Mouse (Mus musculus): ENCODE results near the gene Fam92b. TPM values are rescaled to one million over a fixed set of nuclear protein-coding genes. Genes with fewer than 3 reads are reported as not detected.

Fam92b gene
- polyA plus RNA-seq, 1 experiment from 2014 or later, result 2.4 TPM

DNA sequence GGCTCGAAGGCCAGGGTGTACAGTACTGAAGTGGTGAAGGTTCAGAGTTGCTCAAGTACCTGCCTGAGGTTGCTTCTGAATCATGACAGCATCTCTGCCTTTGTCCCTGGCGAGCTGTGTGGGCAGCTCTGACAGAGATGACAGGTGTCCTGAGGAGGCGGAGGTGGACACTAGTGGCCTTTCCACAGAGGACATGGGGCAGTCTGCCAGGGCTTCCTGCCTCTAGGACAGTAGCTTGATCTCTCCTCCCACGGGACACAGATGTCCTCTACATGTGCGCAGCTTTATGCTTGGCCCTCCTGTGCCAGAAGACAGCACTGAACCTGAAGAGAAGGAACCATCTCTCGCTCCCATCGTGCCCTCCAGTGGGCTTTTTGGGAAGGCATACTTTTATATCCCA is 44.1 kb downstream of the Fam92b start:
- H3K36me3 ChIP-seq (ENCODE audit: control insufficient read depth, insufficient read depth, low read length), result no peaks in the 10 kb centered on the region
- 81% methylated on average over 7 of the region's 7 CpGs for WGBS
- H3K4me1 ChIP-seq (ENCODE audit: control insufficient read depth, insufficient read depth, low read length), result peaks cover 11% of the 10 kb centered on the region; the same call in 1 of the 2 replicates
- no peaks in the 10 kb centered on the region for H3K27me3 ChIP-seq (replicated peaks; ENCODE audit: control insufficient read depth, insufficient read depth, low read length)
- no peak overlapping the region for H3K9ac ChIP-seq (ENCODE audit: low read length)
- ATAC-seq (no peak), DNase-seq (ENCODE audit: low spot score) (no peak)
- no peak overlapping the region for H3K4me3 ChIP-seq (ENCODE audit: low read depth, low read length)
- H3K9me3 ChIP-seq (replicated peaks; ENCODE audit: control insufficient read depth, low read length), result no peaks in the 10 kb centered on the region
- no peak overlapping the region for H3K4me2 ChIP-seq (ENCODE audit: low read length)
- no peak overlapping the region for H3K27ac ChIP-seq (ENCODE audit: low read depth, low read length)

DNA sequence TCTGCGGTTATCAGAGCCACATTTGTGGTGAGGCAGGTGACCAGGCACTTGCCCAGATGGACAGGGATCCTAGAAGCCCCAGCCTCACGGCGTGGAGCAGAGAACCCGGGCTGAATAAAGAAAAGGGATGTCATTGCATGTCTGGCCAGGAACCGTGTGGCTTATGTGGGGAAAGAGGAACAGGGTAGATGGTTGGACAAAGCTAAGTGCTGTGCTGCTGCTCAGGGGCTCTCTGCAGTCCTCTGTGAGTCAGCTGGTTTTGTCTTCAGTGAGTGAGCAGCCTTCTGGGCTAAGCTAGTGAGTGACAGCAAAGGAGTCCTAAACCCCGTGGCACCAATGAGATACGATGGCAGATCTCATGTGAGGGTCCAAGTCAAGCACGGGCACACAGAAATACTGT is 46.1 kb downstream of the Fam92b start:
- no peaks in the 10 kb centered on the region for H3K9me3 ChIP-seq (replicated peaks; ENCODE audit: control insufficient read depth, low read length)
- H3K36me3 ChIP-seq (ENCODE audit: control insufficient read depth, insufficient read depth, low read length), result no peaks in the 10 kb centered on the region
- DNase-seq (ENCODE audit: low spot score) (no peak), ATAC-seq (no peak)
- H3K27me3 ChIP-seq (replicated peaks; ENCODE audit: control insufficient read depth, insufficient read depth, low read length), result no peaks in the 10 kb centered on the region
- peaks cover 5% of the 10 kb centered on the region; the same call in 1 of the 2 replicates for H3K4me1 ChIP-seq (ENCODE audit: control insufficient read depth, insufficient read depth, low read length)
- no peak overlapping the region for H3K27ac ChIP-seq (ENCODE audit: low read depth, low read length)
- 85% methylated on average over 8 of the region's 8 CpGs for WGBS
- H3K9ac ChIP-seq (ENCODE audit: low read length), result no peak overlapping the region
- no peak overlapping the region for H3K4me2 ChIP-seq (ENCODE audit: low read length)
- no peak overlapping the region for H3K4me3 ChIP-seq (ENCODE audit: low read depth, low read length)

DNA sequence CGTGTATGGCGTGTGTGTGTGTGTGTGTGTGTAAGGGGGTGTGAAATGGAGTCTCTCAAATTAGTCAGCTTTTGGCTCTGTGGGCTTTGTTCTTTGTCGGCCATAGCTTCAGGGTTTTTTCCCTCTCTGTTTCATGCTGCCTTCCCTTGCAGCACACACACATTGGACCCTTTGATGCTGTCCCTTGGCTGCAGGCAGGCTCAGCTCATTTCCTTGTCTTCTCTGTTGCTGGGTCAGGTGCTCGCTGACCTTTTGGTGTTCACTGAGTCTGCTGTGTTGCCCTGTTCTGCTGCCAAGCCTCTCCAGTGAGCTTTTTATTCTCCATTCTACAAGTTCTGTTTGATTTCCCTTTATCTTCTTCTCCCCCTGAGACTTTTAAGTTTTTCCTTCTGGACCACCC is 47.7 kb downstream of the Fam92b start:
- H3K9me3 ChIP-seq (replicated peaks; ENCODE audit: control insufficient read depth, low read length), result no peaks in the 10 kb centered on the region
- WGBS, result 46% methylated on average over 4 of the region's 4 CpGs
- no peak overlapping the region for H3K9ac ChIP-seq (ENCODE audit: low read length)
- 0 out of 2 replicates have a peak, but pooled peaks cover 5% of the 10 kb centered on the region for H3K4me1 ChIP-seq (ENCODE audit: control insufficient read depth, insufficient read depth, low read length)
- no peak overlapping the region for H3K4me2 ChIP-seq (ENCODE audit: low read length)
- ATAC-seq, result peak; percentile 54
- DNase-seq (ENCODE audit: low spot score), result peak; percentile 43
- H3K27ac ChIP-seq (ENCODE audit: low read depth, low read length), result no peak overlapping the region
- H3K36me3 ChIP-seq (ENCODE audit: control insufficient read depth, insufficient read depth, low read length), result no peaks in the 10 kb centered on the region
- H3K4me3 ChIP-seq (ENCODE audit: low read depth, low read length), result no peak overlapping the region
- no peaks in the 10 kb centered on the region for H3K27me3 ChIP-seq (replicated peaks; ENCODE audit: control insufficient read depth, insufficient read depth, low read length)

DNA sequence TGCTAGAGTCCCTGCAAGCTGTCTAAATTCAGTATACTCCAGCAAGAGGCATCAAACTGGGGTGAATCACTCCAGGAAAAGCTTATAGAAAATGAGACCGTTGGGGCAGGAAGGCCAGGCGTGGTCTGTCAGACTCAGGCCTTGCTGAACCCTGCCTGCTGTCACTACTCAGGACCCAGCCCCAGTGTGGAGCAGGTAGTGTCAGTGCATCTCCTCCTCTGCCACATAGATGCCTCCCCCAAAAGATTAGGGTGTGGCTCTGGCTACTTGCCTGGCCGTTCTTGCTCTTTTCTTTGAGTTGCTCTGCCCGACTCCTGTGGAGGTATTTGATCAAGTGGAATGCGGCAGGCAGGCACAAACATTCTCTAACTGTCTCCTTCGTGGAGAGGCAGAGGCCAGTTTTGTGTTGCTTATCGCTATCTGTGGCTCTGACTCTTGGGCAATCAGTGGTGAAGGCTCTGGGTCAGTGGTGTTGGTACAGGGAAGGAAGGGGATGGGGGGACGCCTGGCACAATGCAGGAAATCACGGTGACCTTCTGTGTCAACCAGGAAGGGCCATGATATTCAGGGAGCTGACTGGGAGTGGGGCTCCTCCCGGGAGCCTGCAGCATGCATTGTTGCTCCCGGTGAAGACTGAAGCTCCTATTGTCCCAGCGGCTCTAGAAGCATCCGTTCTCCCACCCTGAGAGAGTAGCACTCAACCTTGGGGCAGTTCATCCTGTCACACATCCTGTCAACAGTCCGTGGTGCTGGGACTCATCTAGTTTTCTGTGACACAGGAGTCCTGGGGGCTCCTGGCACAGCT is 50.7 kb downstream of the Fam92b start:
- Histone ChIP-seq H3K9ac (ENCODE audit: low read length) (no peak overlapping the region), H3K27ac (ENCODE audit: low read depth, low read length) (no peak overlapping the region), H3K27me3 (replicated peaks; ENCODE audit: control insufficient read depth, insufficient read depth, low read length) (no peaks in the 10 kb centered on the region), H3K4me3 (ENCODE audit: low read depth, low read length) (no peak overlapping the region), H3K9me3 (replicated peaks; ENCODE audit: control insufficient read depth, low read length) (no peaks in the 10 kb centered on the region), H3K4me2 (ENCODE audit: low read length) (no peak overlapping the region), H3K4me1 (ENCODE audit: control insufficient read depth, insufficient read depth, low read length) (0 out of 2 replicates have a peak, but pooled peaks cover 5% of the 10 kb centered on the region), H3K36me3 (ENCODE audit: control insufficient read depth, insufficient read depth, low read length) (no peaks in the 10 kb centered on the region)
- 28% methylated on average over 14 of the region's 14 CpGs for WGBS
- DNase-seq (ENCODE audit: low spot score), result no peak
- no peak for ATAC-seq

DNA sequence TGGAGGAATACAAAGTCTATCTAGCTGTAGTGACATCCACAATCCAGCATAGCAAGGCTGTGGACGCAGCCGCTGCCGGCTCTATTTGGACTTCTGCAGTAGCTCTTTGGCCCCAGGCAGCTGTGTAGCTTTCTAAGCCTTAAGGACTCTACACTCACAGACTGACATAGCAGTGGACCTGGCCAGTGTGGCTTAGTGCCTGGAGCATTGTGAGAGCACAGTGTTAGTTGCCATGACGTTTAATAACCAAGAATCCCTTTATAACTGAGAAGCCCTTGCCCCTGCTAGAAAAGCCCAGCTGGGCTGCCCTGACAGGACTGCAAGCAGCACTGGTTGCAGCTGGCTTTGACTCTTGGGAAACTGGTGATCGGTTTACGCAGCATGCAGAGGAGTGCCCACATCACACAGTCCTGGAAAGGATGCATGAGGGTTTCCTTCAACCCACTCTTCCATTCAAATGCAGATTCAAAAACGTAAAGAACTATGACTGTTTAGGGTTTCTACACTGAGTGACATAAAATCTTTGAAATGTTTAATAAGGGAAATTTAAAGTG is 52.4 kb downstream of the Fam92b start:
- no peak overlapping the region for H3K9ac ChIP-seq (ENCODE audit: low read length)
- peak; percentile 36 for DNase-seq (ENCODE audit: low spot score)
- no peak for ATAC-seq

DNA sequence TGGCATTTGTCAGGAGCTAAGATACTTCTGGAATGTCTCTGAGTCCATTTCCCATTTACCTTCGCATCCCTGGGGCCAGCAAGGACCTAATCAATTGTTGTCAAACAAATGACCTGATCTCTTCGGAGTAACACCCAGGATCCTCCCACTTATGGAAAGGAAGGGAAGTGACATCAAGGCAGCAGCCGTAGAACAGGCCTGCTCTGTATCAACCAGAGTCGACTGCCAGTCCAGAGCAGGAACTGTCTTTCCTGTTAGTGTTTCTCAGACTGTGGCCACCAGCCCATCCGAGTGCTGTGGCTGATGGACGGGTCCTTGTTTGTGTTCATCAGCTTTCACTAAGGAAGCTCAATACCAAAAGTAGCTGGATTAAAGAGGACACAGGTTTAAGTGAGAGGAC is 53.0 kb downstream of the Fam92b start:
- Histone ChIP-seq H3K9ac (ENCODE audit: low read length) (no peak overlapping the region), H3K36me3 (ENCODE audit: control insufficient read depth, insufficient read depth, low read length) (no peaks in the 10 kb centered on the region), H3K4me2 (ENCODE audit: low read length) (no peak overlapping the region), H3K4me3 (ENCODE audit: low read depth, low read length) (no peak overlapping the region), H3K27ac (ENCODE audit: low read depth, low read length) (no peak overlapping the region), H3K27me3 (replicated peaks; ENCODE audit: control insufficient read depth, insufficient read depth, low read length) (no peaks in the 10 kb centered on the region), H3K4me1 (ENCODE audit: control insufficient read depth, insufficient read depth, low read length) (0 out of 2 replicates have a peak, but pooled peaks cover 8% of the 10 kb centered on the region), H3K9me3 (replicated peaks; ENCODE audit: control insufficient read depth, low read length) (no peaks in the 10 kb centered on the region)
- DNase-seq (ENCODE audit: low spot score) (no peak), ATAC-seq (no peak)
- WGBS, result 57% methylated on average over 6 of the region's 6 CpGs

More for the DNA sequence above, 52.4 kb downstream of the Fam92b start:
- no peaks in the 10 kb centered on the region for H3K27me3 ChIP-seq (replicated peaks; ENCODE audit: control insufficient read depth, insufficient read depth, low read length)
- 0 out of 2 replicates have a peak overlapping the region, but pooled peaks have one; percentile 30 for H3K27ac ChIP-seq (ENCODE audit: low read depth, low read length)
- no peaks in the 10 kb centered on the region for H3K9me3 ChIP-seq (replicated peaks; ENCODE audit: control insufficient read depth, low read length)
- no peaks in the 10 kb centered on the region for H3K36me3 ChIP-seq (ENCODE audit: control insufficient read depth, insufficient read depth, low read length)
- H3K4me3 ChIP-seq (ENCODE audit: low read depth, low read length), result no peak overlapping the region
- WGBS, result 52% methylated on average over 7 of the region's 7 CpGs
- no peak overlapping the region for H3K4me2 ChIP-seq (ENCODE audit: low read length)
- H3K4me1 ChIP-seq (ENCODE audit: control insufficient read depth, insufficient read depth, low read length), result 0 out of 2 replicates have a peak, but pooled peaks cover 8% of the 10 kb centered on the region

DNA sequence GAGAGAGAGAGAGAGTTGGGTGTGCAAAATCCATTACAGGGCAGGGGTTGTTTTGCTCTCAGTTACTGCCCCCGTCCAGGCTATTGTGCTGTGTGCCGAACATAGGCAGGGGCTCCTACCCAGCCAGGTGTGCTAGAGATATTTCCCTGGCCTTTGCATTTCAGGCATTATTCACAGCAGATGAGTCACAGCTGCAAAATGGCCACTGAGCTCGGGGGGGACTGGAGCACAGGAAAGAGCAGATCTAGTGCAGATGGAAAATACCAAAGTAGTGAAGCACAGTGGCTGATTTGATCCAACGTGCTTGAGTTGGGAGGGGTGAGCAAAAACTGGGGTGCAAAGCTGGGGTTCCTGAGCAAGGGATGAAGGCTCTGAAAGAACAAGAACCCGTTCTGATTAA is 56.3 kb downstream of the Fam92b start:
- H3K36me3 ChIP-seq (ENCODE audit: control insufficient read depth, insufficient read depth, low read length), result no peaks in the 10 kb centered on the region
- ATAC-seq, result no peak
- no peak for DNase-seq (ENCODE audit: low spot score)
- no peaks in the 10 kb centered on the region for H3K9me3 ChIP-seq (replicated peaks; ENCODE audit: control insufficient read depth, low read length)
- no peaks in the 10 kb centered on the region for H3K27me3 ChIP-seq (replicated peaks; ENCODE audit: control insufficient read depth, insufficient read depth, low read length)
- no peak overlapping the region for H3K4me2 ChIP-seq (ENCODE audit: low read length)
- no peak overlapping the region for H3K4me3 ChIP-seq (ENCODE audit: low read depth, low read length)
- H3K4me1 ChIP-seq (ENCODE audit: control insufficient read depth, insufficient read depth, low read length), result 0 out of 2 replicates have a peak, but pooled peaks cover 8% of the 10 kb centered on the region
- no peak overlapping the region for H3K9ac ChIP-seq (ENCODE audit: low read length)
- WGBS, result 72% methylated on average over 5 of the region's 5 CpGs
- H3K27ac ChIP-seq (ENCODE audit: low read depth, low read length), result no peak overlapping the region

DNA sequence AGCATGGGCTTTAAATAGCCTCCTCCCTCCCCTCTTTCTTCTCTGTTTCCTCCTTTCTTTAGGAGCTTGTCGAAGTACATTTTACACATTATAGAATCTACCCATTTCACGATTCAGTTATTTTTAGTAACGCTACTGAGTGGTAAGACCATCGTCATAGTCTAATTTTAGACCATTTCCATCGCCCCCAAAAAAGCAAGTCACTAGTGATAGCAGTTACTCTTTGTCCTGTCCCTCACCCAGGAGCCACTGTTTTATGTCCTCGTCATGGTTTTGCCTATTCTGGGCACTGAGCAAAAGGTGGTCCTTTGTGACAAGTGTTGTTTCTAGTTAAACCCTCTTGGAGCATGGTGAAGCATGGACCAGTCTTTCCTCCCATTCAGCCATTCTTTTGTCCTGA is 57.3 kb downstream of the Fam92b start:
- WGBS, result 85% methylated on average over 6 of the region's 6 CpGs
- DNase-seq (ENCODE audit: low spot score), result no peak

DNA sequence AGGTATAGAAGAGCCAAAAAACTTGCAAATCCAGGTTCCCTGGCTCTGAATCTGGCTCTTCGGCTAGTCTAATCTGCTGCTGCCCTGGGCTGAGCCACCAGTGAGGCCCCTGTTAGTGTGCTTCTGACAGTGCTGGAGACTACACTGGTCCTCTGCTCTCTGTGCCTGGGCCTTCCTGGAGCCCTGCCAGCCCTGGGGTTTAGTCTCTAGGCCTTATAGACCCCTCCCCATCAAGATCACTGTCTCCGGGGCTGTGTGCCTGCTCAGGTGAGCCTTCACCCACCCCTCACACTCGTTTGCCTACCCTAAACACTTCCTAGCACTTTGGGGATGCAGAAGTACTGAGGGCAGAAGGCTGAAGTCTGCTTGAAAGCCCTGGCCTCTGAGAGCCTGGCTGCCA is 57.8 kb downstream of the Fam92b start:
- no peak overlapping the region for H3K27ac ChIP-seq (ENCODE audit: low read depth, low read length)
- no peaks in the 10 kb centered on the region for H3K36me3 ChIP-seq (ENCODE audit: control insufficient read depth, insufficient read depth, low read length)
- no peak for ATAC-seq
- peaks cover 7% of the 10 kb centered on the region for H3K4me1 ChIP-seq (ENCODE audit: control insufficient read depth, insufficient read depth, low read length)
- no peak overlapping the region for H3K4me3 ChIP-seq (ENCODE audit: low read depth, low read length)
- 67% methylated on average over 3 of the region's 3 CpGs for WGBS
- no peak overlapping the region for H3K9ac ChIP-seq (ENCODE audit: low read length)
- H3K4me2 ChIP-seq (ENCODE audit: low read length), result no peak overlapping the region
- H3K27me3 ChIP-seq (replicated peaks; ENCODE audit: control insufficient read depth, insufficient read depth, low read length), result peaks cover 10% of the 10 kb centered on the region
- H3K9me3 ChIP-seq (replicated peaks; ENCODE audit: control insufficient read depth, low read length), result no peaks in the 10 kb centered on the region
- no peak for DNase-seq (ENCODE audit: low spot score)

More for the DNA sequence above, 57.3 kb downstream of the Fam92b start:
- H3K27ac ChIP-seq (ENCODE audit: low read depth, low read length), result no peak overlapping the region
- peaks cover 5% of the 10 kb centered on the region for H3K27me3 ChIP-seq (replicated peaks; ENCODE audit: control insufficient read depth, insufficient read depth, low read length)
- no peak overlapping the region for H3K4me2 ChIP-seq (ENCODE audit: low read length)
- no peak for ATAC-seq
- no peaks in the 10 kb centered on the region for H3K36me3 ChIP-seq (ENCODE audit: control insufficient read depth, insufficient read depth, low read length)
- H3K9me3 ChIP-seq (replicated peaks; ENCODE audit: control insufficient read depth, low read length), result no peaks in the 10 kb centered on the region
- 0 out of 2 replicates have a peak, but pooled peaks cover 6% of the 10 kb centered on the region for H3K4me1 ChIP-seq (ENCODE audit: control insufficient read depth, insufficient read depth, low read length)
- H3K4me3 ChIP-seq (ENCODE audit: low read depth, low read length), result no peak overlapping the region
- H3K9ac ChIP-seq (ENCODE audit: low read length), result no peak overlapping the region

Measured in forebrain, embryonic 14.5 days (tissue).